Mouse (Mus musculus) 3134 (cell line): ENCODE data around the gene Ttll5.
A peak's percentile ranks its signal among the peaks of the same experiment; 100 is the strongest.

Experiments used
- DNase-seq: peaks from one replicate; pipeline ENCODE4 v3.0.0-alpha.2; 2011; ENCODE audit warnings: low spot score; ENCODE audit not compliant: insufficient read length; ENCODE audit errors: extremely low read depth

The Ttll5 gene

DNA sequence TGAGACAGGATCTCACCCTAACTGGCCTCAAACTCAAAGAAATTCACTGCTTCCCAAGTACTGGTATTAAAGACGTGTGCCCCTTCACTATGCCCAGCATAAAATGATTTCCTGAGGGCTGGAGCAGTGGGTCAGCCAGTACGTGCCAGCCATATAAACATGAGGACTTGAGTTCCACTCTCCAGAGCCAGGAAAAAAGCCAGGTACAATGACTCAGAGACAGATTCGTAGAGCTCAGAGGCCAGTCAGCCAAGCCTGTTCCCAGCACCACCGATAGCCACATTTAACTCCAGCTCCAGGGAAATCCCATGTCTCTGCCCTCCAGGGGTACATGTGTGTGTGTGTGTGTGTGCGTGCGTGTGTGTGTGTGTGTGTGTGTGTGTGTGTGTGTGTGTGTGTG, 215.3 kb downstream of the Ttll5 start:
- DNase-seq, result peak; percentile 20

GRCm38 (mm10) chr12:86046141-86046540, 221.7 kb downstream of the Ttll5 start:
- DNase-seq, result no peak

GRCm38 (mm10) chr12:86046776-86047175, 222.3 kb downstream of the Ttll5 start:
- no peak for DNase-seq

GRCm38 (mm10) chr12:86047376-86047775, 222.9 kb downstream of the Ttll5 start:
- no peak for DNase-seq

- DNase-seq, result no peak
Observed at GRCm38 (mm10) chr12:86049813-86050212, 225.4 kb downstream of the Ttll5 start.

DNA sequence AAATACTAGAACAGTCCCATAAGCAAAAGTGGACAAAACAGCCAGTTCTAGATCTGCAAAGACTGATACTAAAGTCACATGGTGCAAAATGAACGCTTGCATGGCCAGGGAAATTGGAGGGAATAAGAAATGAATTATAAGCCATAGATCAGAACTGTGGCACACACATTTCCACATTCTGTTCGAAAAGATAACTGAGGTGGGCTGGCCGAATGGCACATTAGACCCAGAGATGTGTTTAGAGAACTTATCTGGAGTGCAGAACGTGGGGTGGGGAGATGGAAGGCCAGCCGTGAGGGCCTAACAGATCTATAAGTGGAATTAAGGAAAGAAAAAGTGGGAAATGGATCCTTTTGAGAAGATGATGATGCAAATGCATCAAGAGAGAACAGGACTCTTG, 227.0 kb downstream of the Ttll5 start:
- no peak for DNase-seq

GRCm38 (mm10) chr12:86055306-86055705, 230.8 kb downstream of the Ttll5 start:
- DNase-seq, result no peak

DNA sequence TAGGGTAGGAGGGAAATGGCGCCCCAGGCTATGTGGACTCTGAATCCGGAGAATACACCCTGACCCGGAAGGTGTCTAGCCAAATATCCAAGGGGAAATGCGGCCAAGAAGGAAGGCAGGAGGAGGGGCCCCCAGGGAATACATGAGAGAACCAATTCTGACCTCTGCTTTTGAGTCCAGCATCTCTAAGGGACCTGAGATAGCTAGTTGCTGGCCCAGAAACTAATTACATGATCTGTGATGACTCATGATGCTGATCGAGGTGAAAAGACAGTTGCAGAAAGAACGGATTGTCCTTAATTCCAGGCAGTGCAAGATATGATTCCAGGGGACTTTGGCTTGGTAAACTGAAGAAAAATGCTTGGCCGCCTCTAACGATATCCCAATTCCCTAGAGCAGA, 232.5 kb downstream of the Ttll5 start:
- no peak for DNase-seq

DNA sequence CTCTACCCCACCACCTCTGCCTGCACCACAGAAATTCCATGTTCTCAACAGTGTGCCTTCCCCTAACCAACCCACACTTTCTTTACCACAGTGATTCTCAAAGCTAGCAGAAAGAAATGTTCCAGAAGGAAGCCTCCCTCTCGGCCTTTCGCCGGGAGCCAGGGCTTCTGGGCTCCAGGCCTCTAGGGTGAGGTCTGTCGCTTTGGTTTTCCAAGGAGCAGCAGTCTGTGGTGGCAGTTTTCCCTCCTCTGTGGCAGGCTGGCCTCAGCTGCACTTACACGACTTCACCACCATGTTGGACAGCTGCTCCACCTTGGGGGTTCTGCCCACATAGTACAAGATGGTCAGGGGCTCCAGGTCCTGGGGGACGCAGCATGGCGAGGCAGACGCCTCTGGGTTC, 233.1 kb downstream of the Ttll5 start:
- DNase-seq, result no peak

GRCm38 (mm10) chr12:86059341-86059740, 234.9 kb downstream of the Ttll5 start:
- no peak for DNase-seq

GRCm38 (mm10) chr12:86064796-86065195, 240.3 kb downstream of the Ttll5 start:
- no peak for DNase-seq

DNA sequence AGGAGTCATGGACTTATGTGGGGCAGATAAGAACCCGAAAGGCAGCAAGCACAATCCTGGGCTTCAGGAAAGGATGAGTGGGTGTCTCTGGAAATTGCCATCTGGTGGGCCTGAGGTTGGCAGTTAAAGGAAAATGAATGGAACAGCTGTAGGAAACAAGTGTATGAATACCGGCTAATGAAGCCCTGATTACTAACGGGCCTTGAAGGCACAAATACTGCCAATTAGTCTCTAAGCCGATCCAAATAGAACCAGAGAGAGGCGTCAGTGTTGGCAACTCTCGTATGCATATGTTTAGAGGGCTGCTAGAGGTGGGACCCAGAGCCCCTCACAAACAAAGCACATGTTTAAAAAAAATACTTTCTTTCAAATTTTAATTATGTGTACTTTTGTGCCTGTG, 247.0 kb downstream of the Ttll5 start:
- no peak for DNase-seq

DNA sequence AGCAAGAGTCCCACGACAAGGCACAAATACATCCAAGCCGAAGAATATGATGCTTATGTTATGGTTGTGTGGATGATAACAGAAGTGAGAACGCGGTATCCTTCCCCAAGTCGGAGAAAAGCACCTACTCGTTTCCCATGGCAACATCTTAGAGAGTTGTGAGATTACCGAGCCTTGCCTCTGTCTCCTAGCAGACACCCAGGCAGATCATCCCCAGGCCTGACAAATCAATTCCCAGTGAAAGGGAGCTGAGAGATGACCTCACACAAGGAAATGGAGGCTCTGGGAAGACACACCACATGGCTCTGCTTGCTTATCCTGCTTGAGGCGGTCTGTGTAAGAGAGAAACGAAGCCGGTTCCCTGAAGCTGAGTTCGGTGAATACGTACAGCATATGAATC, 250.2 kb downstream of the Ttll5 start:
- no peak for DNase-seq

DNA sequence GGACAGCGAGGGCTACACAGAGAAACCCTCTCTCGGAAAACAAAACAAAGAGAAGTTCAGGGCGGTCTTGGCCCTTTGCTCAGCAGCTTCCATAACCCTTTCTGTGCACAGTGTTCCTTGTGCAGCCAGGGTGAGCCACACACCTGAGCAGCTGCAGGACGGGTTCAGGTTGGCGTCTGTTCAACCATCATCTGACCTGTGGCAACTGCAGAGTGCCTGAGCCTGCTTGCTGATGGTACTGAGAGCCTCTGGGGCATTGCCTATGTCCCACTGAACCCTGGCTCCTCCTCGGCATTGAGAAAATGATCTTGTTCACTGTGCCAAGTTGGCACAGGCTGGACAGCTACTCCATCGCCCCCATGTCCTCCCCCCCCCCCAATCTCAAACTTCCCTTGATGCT, 250.9 kb downstream of the Ttll5 start:
- no peak for DNase-seq

GRCm38 (mm10) chr12:86076321-86076901, 252.0 kb downstream of the Ttll5 start:
- peak; percentile 58 for DNase-seq

- DNase-seq, result no peak
Observed at GRCm38 (mm10) chr12:86077322-86077721, 252.9 kb downstream of the Ttll5 start.

DNA sequence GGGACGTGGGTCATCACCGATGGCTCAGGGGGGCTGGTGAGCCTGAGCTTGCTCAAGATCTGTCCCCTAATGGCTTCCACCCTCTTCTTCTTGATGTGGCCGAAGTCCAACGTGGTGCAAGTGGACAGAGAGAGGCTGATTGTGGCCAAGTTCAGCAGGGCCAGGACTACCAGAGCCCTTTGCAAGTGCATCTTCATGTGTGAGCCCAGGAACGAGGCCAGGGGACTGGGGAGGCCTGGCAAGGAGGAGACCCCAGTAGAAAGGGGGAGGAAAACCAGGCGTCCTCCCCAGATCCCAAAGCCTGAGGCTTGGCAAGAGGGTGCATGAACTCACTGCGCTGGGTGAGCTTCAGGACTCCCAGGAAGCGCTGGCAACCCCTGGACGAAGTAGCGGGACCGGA, 253.3 kb downstream of the Ttll5 start:
- peak; percentile 70 for DNase-seq

- DNase-seq, result no peak
Observed at GRCm38 (mm10) chr12:86078176-86078552, 253.7 kb downstream of the Ttll5 start.

GRCm38 (mm10) chr12:86078553-86079201, 254.2 kb downstream of the Ttll5 start, which contains the start of gene Tgfb3:
Gene Tgfb3 (minus strand): TSS chr12:86079041.
- peak; percentile 83 for DNase-seq

- DNase-seq, result peak; percentile 88
Observed at GRCm38 (mm10) chr12:86079202-86079667, 254.8 kb downstream of the Ttll5 start.

- peak; percentile 91 for DNase-seq
Observed at GRCm38 (mm10) chr12:86082481-86083012, 258.1 kb downstream of the Ttll5 start, which contains the start of gene Ift43. Gene Ift43 (plus strand): TSS chr12:86082541.

- no peak for DNase-seq
Observed at GRCm38 (mm10) chr12:86085873-86086272, 261.4 kb downstream of the Ttll5 start.
